Mouse (Mus musculus) liver, embryonic 16.5 days (tissue): ENCODE data around the gene Nfib. TPM values are rescaled to one million over a fixed set of nuclear protein-coding genes. Genes with fewer than 3 reads are reported as not detected.

ENCODE experiments used
- ATAC-seq: fragments of 200-750 bp; cut with Nextera tagmentation; 2 replicates; pipeline ENCODE4 v1.8.0; 2017; ENCODE audit warnings: low read depth, mild to moderate bottlenecking, moderate number of reproducible peaks, moderate library complexity
- H3K27ac ChIP-seq: fragments of 300-500 bp; sonication (generic); 2 replicates; pipeline ENCODE4 v1.5.1; 2014; ENCODE audit warnings: mild to moderate bottlenecking, low read length
- H3K27me3 ChIP-seq: fragments of 300-500 bp; sonication (generic); 2 replicates; pipeline ENCODE4 v1.6.1; 2014; ENCODE audit warnings: low read depth, low read length, mixed read lengths; ENCODE audit not compliant: control insufficient read depth, insufficient read depth
- H3K36me3 ChIP-seq: fragments of 300-500 bp; sonication (generic); 2 replicates; pipeline ENCODE4 v1.6.1; 2014; ENCODE audit warnings: mild to moderate bottlenecking; ENCODE audit not compliant: control insufficient read depth, insufficient read depth
- H3K4me1 ChIP-seq: fragments of 300-500 bp; sonication (generic); 2 replicates; pipeline ENCODE4 v1.6.1; 2014; ENCODE audit warnings: low read depth, low read length, mixed read lengths; ENCODE audit not compliant: control insufficient read depth
- H3K4me2 ChIP-seq: fragments of 300-500 bp; sonication (generic); 2 replicates; pipeline ENCODE4 v1.6.1; 2014; ENCODE audit warnings: low read depth, low read length, mixed read lengths
- H3K4me3 ChIP-seq: fragments of 300-500 bp; sonication (generic); 2 replicates; pipeline ENCODE4 v1.5.1; 2014; ENCODE audit warnings: low read depth, mild to moderate bottlenecking, low read length
- H3K9ac ChIP-seq: fragments of 300-500 bp; sonication (generic); 2 replicates; pipeline ENCODE4 v1.6.1; 2014; ENCODE audit warnings: low read depth, low read length
- H3K9me3 ChIP-seq: fragments of 300-500 bp; sonication (generic); replicated peaks from 2 replicates; pipeline ENCODE4 v1.6.1; 2016; ENCODE audit warnings: low read length; ENCODE audit not compliant: control insufficient read depth
- WGBS: fragments of 180-500 bp; shearing (Covaris S2); extraction: QIAGEN DNeasy Blood & Tissue Kit; methylation state at CpG from one replicate; pipeline ENCODE4 v1.1.7; 2014; ENCODE audit not compliant: insufficient replicate concordance; 5-methylcytosine and 5-hydroxymethylcytosine counted together
- polyA plus RNA-seq: library from polyadenylated mRNA; unstranded; fragments of >200 nt; fragmentation: Nextera tagmentation; extraction: Ambion mirVana; gene quantifications from 2 replicates; pipeline ENCODE4 v1.2.1, GENCODE M21; 2015

Nfib gene
- polyA plus RNA-seq, 1 experiment from 2014 or later = 5.4 TPM

GRCm38 (mm10) chr4:82506081-82506730 is 199.3 kb downstream of the Nfib start:
- peak; percentile 79 for ATAC-seq
- Histone ChIP-seq H3K4me2 (peak overlapping the region; percentile 59), H3K4me3 (peak overlapping the region; percentile 57), H3K27me3 (peaks cover 65% of the 10 kb centered on the region), H3K9ac (peak overlapping the region; percentile 50), H3K9me3 (no peaks in the 10 kb centered on the region), H3K36me3 (no peaks in the 10 kb centered on the region), H3K4me1 (no peaks in the 10 kb centered on the region; the same call in 1 of the 2 replicates), H3K27ac (peak overlapping the region; percentile 92)
- 1% methylated on average over 59 of the region's 81 CpGs for WGBS

DNA sequence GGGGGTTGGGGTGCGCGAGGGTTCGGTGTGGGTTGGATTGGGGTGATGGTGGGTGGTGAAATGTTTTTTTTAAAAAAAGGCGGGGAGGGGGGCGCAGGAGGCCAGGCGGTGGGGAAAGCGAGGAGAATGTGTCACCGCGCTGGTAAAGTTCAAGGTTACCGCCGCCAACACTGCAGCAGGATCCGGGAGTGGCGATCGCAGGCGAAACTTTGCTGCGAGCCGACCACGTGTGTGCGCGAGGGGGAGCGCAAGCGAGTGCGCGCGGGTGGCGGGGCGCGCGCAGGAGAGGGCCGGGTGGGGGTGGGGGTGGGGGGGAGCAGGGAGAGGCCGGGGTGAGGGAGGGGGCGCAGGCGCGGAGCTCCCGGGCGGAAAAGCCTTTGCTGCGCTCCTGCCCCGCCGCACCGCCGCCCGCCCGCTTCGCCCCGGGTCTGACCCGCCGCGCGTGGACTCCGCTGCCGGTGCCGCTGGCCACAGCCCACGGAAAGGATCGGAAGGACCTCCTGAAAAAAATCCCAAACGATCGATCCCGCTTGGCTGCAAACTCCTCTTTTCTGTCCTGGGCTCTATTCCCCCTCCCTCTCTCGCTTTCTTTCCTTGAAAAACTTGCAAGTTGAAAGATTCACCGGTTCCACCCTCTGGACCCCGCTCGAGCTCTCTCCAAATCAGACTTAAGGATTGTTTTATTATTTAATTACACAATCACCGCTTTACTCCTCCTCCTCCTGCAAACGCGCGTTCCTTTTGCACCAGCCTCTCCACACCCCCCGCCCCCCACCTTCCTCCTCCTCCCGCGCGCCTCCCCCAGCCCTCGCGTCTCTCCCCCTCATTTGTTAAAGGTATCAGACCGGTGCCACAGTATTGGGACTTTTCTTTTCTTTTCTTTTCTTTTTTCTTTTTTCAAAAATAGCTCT is 200.2 kb downstream of the Nfib start:
- peak overlapping the region; percentile 92 for H3K27ac ChIP-seq
- peak overlapping the region; percentile 57 for H3K4me3 ChIP-seq
- H3K4me1 ChIP-seq = no peaks in the 10 kb centered on the region; the same call in 1 of the 2 replicates
- WGBS = under 1% methylated on average over 54 of the region's 72 CpGs
- H3K27me3 ChIP-seq = peaks cover 57% of the 10 kb centered on the region
- H3K9me3 ChIP-seq = no peaks in the 10 kb centered on the region
- no peaks in the 10 kb centered on the region for H3K36me3 ChIP-seq
- H3K4me2 ChIP-seq = peak overlapping the region; percentile 59
- peak; percentile 56 for ATAC-seq
- peak overlapping the region; percentile 66 for H3K9ac ChIP-seq

- under 1% methylated on average over 62 of the region's 62 CpGs for WGBS
Measured at GRCm38 (mm10) chr4:82504284-82505120, 201.0 kb downstream of the Nfib start.

DNA sequence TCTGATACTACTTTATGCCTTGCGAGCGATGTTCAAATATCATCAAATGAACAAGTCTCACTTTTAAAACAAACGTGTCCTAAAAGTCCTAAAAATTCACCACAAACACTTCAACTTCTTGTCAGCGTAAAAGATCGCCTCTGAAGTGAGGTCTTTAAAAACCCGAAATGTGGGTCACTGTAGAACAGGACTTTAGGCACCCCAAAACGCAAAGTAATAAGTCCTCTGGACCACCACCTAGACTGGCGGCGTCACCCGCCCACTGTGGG is 201.6 kb downstream of the Nfib start:
- 3% methylated on average over 10 of the region's 10 CpGs for WGBS
- no peak for ATAC-seq
- H3K4me2 ChIP-seq = 0 out of 2 replicates have a peak overlapping the region, but pooled peaks have one; percentile 36
- H3K4me1 ChIP-seq = no peaks in the 10 kb centered on the region
- peak overlapping the region; percentile 57 for H3K4me3 ChIP-seq
- H3K9ac ChIP-seq = peak overlapping the region; percentile 66
- H3K27me3 ChIP-seq = peaks cover 51% of the 10 kb centered on the region
- no peaks in the 10 kb centered on the region for H3K9me3 ChIP-seq
- H3K36me3 ChIP-seq = no peaks in the 10 kb centered on the region
- peak overlapping the region; percentile 92 for H3K27ac ChIP-seq

More at GRCm38 (mm10) chr4:82504284-82505120, 201.0 kb downstream of the Nfib start:
- no peak for ATAC-seq
- H3K27me3 ChIP-seq = peaks cover 54% of the 10 kb centered on the region
- H3K9ac ChIP-seq = peak overlapping the region; percentile 66
- peak overlapping the region; percentile 59 for H3K4me2 ChIP-seq
- no peaks in the 10 kb centered on the region for H3K9me3 ChIP-seq
- no peaks in the 10 kb centered on the region for H3K36me3 ChIP-seq
- peak overlapping the region; percentile 57 for H3K4me3 ChIP-seq
- H3K4me1 ChIP-seq = no peaks in the 10 kb centered on the region
- peak overlapping the region; percentile 92 for H3K27ac ChIP-seq

DNA sequence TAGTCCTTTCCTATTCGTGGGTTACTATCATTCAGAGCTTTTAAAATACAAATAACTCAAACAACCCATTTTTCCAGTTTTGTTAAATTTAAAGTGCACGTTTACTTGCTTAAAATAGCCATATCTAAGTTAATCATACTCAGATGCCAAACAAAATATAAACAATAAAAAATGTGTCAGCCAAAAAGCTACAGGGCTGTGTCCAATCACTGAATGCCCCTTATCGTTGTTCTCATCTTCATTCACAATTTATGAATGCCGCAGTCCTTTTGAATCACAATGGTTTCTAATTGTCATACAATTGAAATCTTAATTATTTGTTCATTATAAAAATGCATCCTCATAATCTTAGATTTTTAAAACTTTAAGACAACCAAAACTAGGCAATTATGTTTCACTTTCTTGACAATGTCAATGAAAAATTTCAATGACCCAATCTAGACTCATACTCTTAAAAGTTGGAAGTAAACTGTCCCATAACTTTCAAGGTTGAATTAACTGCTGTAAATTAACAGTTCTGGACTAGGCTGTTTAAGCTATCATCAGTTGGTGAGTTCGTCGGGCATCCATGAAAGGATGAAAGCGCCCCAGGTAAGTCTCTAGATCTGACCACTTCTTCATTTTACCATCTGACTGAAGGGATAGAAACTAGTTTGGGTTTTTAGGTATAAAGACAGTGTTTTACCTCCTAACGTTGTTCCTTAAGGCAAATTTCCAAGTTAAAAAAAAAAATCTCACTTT is 202.1 kb downstream of the Nfib start:
- no peak overlapping the region for H3K27ac ChIP-seq
- peaks cover 49% of the 10 kb centered on the region for H3K27me3 ChIP-seq
- no peak for ATAC-seq
- no peaks in the 10 kb centered on the region for H3K9me3 ChIP-seq
- H3K9ac ChIP-seq = no peak overlapping the region
- 22% methylated on average over 8 of the region's 8 CpGs for WGBS
- H3K4me3 ChIP-seq = peak overlapping the region; percentile 57
- H3K36me3 ChIP-seq = no peaks in the 10 kb centered on the region; the same call in 1 of the 2 replicates
- peak overlapping the region; percentile 36; the same call in 1 of the 2 replicates for H3K4me2 ChIP-seq
- no peaks in the 10 kb centered on the region for H3K4me1 ChIP-seq

DNA sequence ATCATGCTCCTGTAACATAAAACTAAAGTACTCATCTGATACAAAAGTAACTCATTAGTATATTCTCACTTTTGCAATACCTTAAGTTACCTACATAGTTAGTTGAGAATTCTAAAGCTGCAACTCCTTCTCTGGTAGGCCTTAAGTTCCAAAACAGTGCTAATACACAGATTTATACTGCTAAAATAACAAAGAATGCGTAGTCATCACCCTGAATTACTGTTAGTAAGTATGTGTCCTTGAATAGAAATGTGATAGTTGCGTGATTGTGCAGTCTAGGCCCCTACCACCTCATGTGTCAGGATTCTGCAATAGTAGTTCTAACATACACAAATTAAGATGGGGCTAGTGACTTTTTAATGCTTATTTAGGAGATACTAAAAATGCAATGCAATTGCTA is 202.9 kb downstream of the Nfib start:
- Histone ChIP-seq H3K9me3 (no peaks in the 10 kb centered on the region), H3K27me3 (peaks cover 41% of the 10 kb centered on the region), H3K36me3 (peaks cover 2% of the 10 kb centered on the region; the same call in 1 of the 2 replicates), H3K27ac (no peak overlapping the region), H3K4me2 (peak overlapping the region; percentile 19; the same call in 1 of the 2 replicates), H3K9ac (no peak overlapping the region), H3K4me3 (peak overlapping the region; percentile 4; the same call in 1 of the 2 replicates), H3K4me1 (no peaks in the 10 kb centered on the region)
- no peak for ATAC-seq
- 59% methylated on average over 2 of the region's 2 CpGs for WGBS

GRCm38 (mm10) chr4:82502012-82502411 is 203.5 kb downstream of the Nfib start:
- no peak overlapping the region for H3K9ac ChIP-seq
- WGBS = 52% methylated on average over 5 of the region's 5 CpGs
- no peaks in the 10 kb centered on the region for H3K9me3 ChIP-seq
- H3K4me2 ChIP-seq = 0 out of 2 replicates have a peak overlapping the region, but pooled peaks have one; percentile 27
- no peak for ATAC-seq
- H3K27me3 ChIP-seq = peaks cover 35% of the 10 kb centered on the region
- H3K4me3 ChIP-seq = no peak overlapping the region
- H3K4me1 ChIP-seq = no peaks in the 10 kb centered on the region
- no peak overlapping the region for H3K27ac ChIP-seq
- peaks cover 2% of the 10 kb centered on the region; the same call in 1 of the 2 replicates for H3K36me3 ChIP-seq

GRCm38 (mm10) chr4:82500578-82501098 is 204.9 kb downstream of the Nfib start:
- H3K9me3 ChIP-seq = no peaks in the 10 kb centered on the region
- WGBS = 35% methylated on average over 5 of the region's 5 CpGs
- H3K4me3 ChIP-seq = no peak overlapping the region
- H3K4me1 ChIP-seq = no peaks in the 10 kb centered on the region
- no peak overlapping the region for H3K27ac ChIP-seq
- peaks cover 2% of the 10 kb centered on the region; the same call in 1 of the 2 replicates for H3K36me3 ChIP-seq
- H3K4me2 ChIP-seq = no peak overlapping the region
- H3K9ac ChIP-seq = no peak overlapping the region
- H3K27me3 ChIP-seq = peaks cover 21% of the 10 kb centered on the region
- ATAC-seq = no peak
